In the genomic region with DNA sequence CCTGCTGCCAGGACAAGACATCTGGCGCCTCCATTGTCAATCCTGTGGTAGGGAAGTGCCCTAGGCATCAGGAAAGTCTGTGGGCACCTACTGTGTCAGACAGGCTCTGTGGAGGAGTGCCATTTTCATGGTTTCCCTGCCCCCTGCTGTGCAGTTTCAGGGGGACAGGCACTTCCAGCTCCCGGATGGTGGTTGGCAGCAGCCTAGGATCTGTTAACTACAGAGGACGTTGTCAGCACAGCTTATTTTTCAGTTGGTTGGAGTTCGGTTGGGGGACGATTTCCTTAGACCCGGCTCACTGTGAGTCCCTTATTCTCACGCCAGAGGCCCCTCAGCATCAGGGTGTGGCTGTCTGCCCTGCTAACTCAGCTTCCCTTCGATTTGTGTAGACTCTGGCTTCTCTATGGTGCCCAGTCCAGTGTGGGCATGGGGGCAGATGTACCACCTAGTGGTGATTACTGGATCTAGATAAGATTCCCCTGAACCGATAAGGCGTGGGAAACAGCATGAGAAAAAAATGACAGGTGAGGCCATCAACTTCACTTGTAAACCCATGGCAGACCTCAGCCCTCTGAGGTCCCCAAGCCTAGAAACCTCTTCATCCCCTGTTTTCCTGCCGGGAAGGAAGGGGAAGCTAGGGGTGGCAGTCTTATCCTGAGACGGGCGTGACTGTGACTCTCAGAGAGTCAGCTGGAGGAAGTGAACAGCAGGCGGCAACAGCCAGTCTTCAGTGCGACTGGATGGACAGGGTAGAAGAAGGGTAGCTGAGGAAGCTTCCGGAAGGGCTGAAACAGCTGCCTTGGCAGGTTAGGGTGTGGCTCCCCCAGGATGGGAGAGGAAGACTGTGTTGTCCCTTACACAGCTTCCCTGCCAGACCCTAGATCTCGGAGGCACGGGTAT, we compare ENCODE assay signal across 10 mouse cellular contexts. TPM values are rescaled to one million over a fixed set of nuclear protein-coding genes. Genes with fewer than 3 reads are reported as not detected.
DNase-seq lines count a peak whose midpoint lies in the region; ATAC-seq and TF ChIP-seq lines count a peak whose summit lies in the region.
"Had no signal": no experiment of that assay in that cellular context is flagged by ENCODE, and none has a peak within 500 bp of the region (broad histone marks: within the 10 kb centered on the region; RNA-seq: fewer than 3 reads in every experiment).

No protein-coding gene starts in this region.

- H3K4me3 ChIP-seq in heart, embryonic 10.5 days, result no peak overlapping the region
- peak overlapping the region; percentile 5 for H3K4me3 ChIP-seq in bone marrow macrophage, adult 2 months (ENCODE audit: insufficient read depth, low read length)
- H3K4me3 ChIP-seq in heart, embryonic 13.5 days, result no peak overlapping the region

- no peak for ATAC-seq in heart, embryonic 13.5 days (ENCODE audit: extremely low read depth, insufficient number of reproducible peaks, low FRiP score, low TSS enrichment)
- ATAC-seq in megakaryocyte progenitor cell, adult 5-6 weeks (replicated peaks; ENCODE audit: poor library complexity), result peak; percentile 56

- H3K9ac ChIP-seq in heart, embryonic 13.5 days, result peak overlapping the region; percentile 72

- DNase-seq in heart, embryonic 10.5 days (ENCODE audit: low spot score), result no peak
- no peak for DNase-seq in heart, adult 9 months (ENCODE audit: low spot score in 2 of 2)
- DNase-seq in kidney, postnatal 4 days, result peak; percentile 68 to 78
- peak; percentile 71 for DNase-seq in thymus, postnatal 4 days
- no peak for DNase-seq in right cerebral cortex, postnatal 14 days

- peak overlapping the region; percentile 46 for H3K4me2 ChIP-seq in heart, embryonic 13.5 days

- 44% methylated on average over 18 of the region's 18 CpGs for WGBS in heart, embryonic 10.5 days
- 36% methylated on average over 18 of the region's 18 CpGs for WGBS in heart, embryonic 13.5 days

- H3K9me3 ChIP-seq in heart, embryonic 10.5 days, result no peaks in the 10 kb centered on the region
- H3K9me3 ChIP-seq in heart, embryonic 13.5 days, result no peaks in the 10 kb centered on the region

- no peaks in the 10 kb centered on the region for H3K27me3 ChIP-seq in heart, embryonic 10.5 days (ENCODE audit: insufficient read depth, poor library complexity, severe bottlenecking)
- no peaks in the 10 kb centered on the region for H3K27me3 ChIP-seq in heart, embryonic 13.5 days (replicated peaks)

- H3K36me3 ChIP-seq in heart, embryonic 10.5 days, result peaks cover 10% of the 10 kb centered on the region; the same call in 1 of the 2 replicates
- H3K36me3 ChIP-seq in heart, embryonic 13.5 days, result 0 out of 2 replicates have a peak, but pooled peaks cover 4% of the 10 kb centered on the region

- no peak for TF ChIP-seq POLR2A in bone marrow macrophage, adult 2 months (IDR thresholded peaks at IDR 0.05; ENCODE audit: borderline replicate concordance, low read depth, low read length)

- peak; percentile 3; the same call in 1 of the 2 replicates for TF ChIP-seq CTCF in bone marrow macrophage, adult 2 months (IDR thresholded peaks at IDR 0.05; ENCODE audit: low read depth, low read length)

- H3K4me1 ChIP-seq in heart, embryonic 10.5 days, result peaks cover 69% of the 10 kb centered on the region
- H3K4me1 ChIP-seq in bone marrow macrophage, adult 2 months (ENCODE audit: control insufficient read depth, insufficient read depth, low read length), result peaks cover 37% of the 10 kb centered on the region
- peaks cover 83% of the 10 kb centered on the region for H3K4me1 ChIP-seq in heart, embryonic 13.5 days

- peak overlapping the region; percentile 91 for H3K27ac ChIP-seq in heart, embryonic 10.5 days
- H3K27ac ChIP-seq in bone marrow macrophage, adult 2 months (ENCODE audit: insufficient read depth, low read depth, low read length), result peak overlapping the region; percentile 54
- peak overlapping the region; percentile 97 for H3K27ac ChIP-seq in heart, embryonic 13.5 days (replicated peaks)

RNA-seq across cellular contexts. Expression of a gene that starts 3.5 kb away (rescaled TPM):
- 1.1 and 1.6 TPM in 2 replicates for polyA plus RNA-seq in heart, embryonic 10.5 days (2016; fragmentation: Nextera tagmentation; extraction: Ambion mirVana)
- polyA plus RNA-seq in bone marrow macrophage, adult 2 months (2012; ENCODE audit: insufficient read depth, insufficient read length, missing spikeins), result not detected in 2 replicates
- 1.1 and 1.3 TPM in 2 replicates for polyA plus RNA-seq in heart, embryonic 13.5 days (2015; fragmentation: Nextera tagmentation; extraction: Ambion mirVana)
- total RNA-seq in megakaryocyte progenitor cell, adult 5-6 weeks (2015), result not detected in 2 replicates
- not detected in 2 replicates for total RNA-seq in megakaryocyte progenitor cell, adult 5-6 weeks (2017)
- total RNA-seq: adrenal gland, postnatal 36 days had no signal

RNA-seq across cellular contexts. Expression of a gene that starts 21.0 kb away (rescaled TPM):
- 95.5 and 153 TPM in 2 replicates for polyA plus RNA-seq in heart, embryonic 10.5 days (2016; fragmentation: Nextera tagmentation; extraction: Ambion mirVana)
- polyA plus RNA-seq in bone marrow macrophage, adult 2 months (2012; ENCODE audit: insufficient read depth, insufficient read length, missing spikeins), result 41.3 and 45.3 TPM in 2 replicates
- polyA plus RNA-seq in heart, embryonic 13.5 days (2015; fragmentation: Nextera tagmentation; extraction: Ambion mirVana), result 94.9 and 100.0 TPM in 2 replicates
- 23.1 and 25.1 TPM in 2 replicates for total RNA-seq in megakaryocyte progenitor cell, adult 5-6 weeks (2015)
- 71.4 and 99.8 TPM in 2 replicates for total RNA-seq in megakaryocyte progenitor cell, adult 5-6 weeks (2017)

RNA-seq across cellular contexts. Expression of a gene that starts 58.9 kb away (rescaled TPM):
- 0.18 TPM in 1 of 2 replicates, not detected in the other for polyA plus RNA-seq in heart, embryonic 10.5 days (2016; fragmentation: Nextera tagmentation; extraction: Ambion mirVana)
- not detected in 2 replicates for polyA plus RNA-seq in bone marrow macrophage, adult 2 months (2012; ENCODE audit: insufficient read depth, insufficient read length, missing spikeins)
- polyA plus RNA-seq in heart, embryonic 13.5 days (2015; fragmentation: Nextera tagmentation; extraction: Ambion mirVana), result 0.20 TPM in 1 of 2 replicates, not detected in the other
- not detected in 2 replicates for total RNA-seq in megakaryocyte progenitor cell, adult 5-6 weeks (2015)
- total RNA-seq in megakaryocyte progenitor cell, adult 5-6 weeks (2017), result not detected in 2 replicates
- total RNA-seq: adrenal gland, postnatal 36 days had no signal
- polyA plus RNA-seq: limb, embryonic 11.5 days had no signal

Comparison
In these comparisons a context has a peak if more than half of its experiments do, and no peak if none do; other contexts are left out.
1. DNase-seq: peak in kidney, postnatal 4 days (2 of 2) and thymus, postnatal 4 days (single experiment); none in heart, embryonic 10.5 days (single experiment), heart, adult 9 months (0 of 2) and right cerebral cortex, postnatal 14 days (single experiment).
2. Peak in every context shown above with its lines, with median percentiles within 50 percentile points of each other: H3K27ac ChIP-seq.